Mouse (Mus musculus): ENCODE measurements around the gene Tet3. TPM values are rescaled to one million over a fixed set of nuclear protein-coding genes. Genes with fewer than 3 reads are reported as not detected.

The Tet3 gene
- total RNA-seq, 2 experiments from 2014 or later = 25.2 to 38.5 TPM

DNA sequence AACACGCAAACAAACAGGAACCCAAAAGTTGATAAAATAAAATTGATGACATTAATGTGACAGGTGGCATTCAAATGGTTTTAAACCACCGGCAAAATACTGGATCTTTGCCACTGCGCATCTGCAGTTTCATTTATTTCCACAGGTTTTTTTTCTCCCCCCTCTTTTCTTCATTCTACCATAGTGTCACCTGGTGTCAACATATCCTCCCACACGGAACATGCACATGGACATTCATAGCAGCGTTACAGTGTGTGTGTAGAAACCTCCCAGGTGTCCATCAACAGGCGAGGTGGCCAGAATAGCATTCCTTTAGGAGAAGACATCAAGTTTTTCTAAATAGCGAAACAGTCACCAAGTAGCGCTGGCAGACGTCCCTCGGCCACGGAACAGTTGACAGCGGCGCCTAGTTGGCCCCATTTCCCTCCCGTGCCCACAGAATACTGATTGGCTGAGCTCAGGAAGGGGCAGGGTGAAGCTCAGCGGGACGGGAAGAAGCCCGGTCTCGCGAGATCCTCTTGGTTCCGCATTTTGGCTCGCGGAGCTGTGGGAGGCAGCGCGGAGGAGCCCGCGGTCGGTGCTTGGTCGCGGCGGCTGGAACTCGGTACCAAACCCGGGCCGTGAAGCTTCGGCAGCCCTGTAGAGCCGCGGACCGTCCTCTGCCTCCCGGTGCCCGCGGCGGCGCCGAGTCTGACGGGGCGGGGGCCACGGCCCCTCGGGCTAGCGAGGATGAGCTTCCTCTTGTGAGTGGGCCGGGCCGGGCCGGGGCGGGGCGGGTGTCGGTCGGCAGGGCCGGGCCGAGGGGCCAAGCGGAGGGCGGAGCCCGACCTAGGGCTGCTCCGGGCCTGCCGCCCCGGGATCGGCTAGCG lies 133.1 kb downstream of the Tet3 start, which contains the start of the genes Mthfd2 and Mob1a:
Mthfd2 (minus strand) TSS at position 384 of the 869 bp plus-strand sequence.
Mob1a (plus strand) TSS at position 492 of the 869 bp plus-strand sequence.
- DNase-seq = peak; percentile 95 to 96

DNA sequence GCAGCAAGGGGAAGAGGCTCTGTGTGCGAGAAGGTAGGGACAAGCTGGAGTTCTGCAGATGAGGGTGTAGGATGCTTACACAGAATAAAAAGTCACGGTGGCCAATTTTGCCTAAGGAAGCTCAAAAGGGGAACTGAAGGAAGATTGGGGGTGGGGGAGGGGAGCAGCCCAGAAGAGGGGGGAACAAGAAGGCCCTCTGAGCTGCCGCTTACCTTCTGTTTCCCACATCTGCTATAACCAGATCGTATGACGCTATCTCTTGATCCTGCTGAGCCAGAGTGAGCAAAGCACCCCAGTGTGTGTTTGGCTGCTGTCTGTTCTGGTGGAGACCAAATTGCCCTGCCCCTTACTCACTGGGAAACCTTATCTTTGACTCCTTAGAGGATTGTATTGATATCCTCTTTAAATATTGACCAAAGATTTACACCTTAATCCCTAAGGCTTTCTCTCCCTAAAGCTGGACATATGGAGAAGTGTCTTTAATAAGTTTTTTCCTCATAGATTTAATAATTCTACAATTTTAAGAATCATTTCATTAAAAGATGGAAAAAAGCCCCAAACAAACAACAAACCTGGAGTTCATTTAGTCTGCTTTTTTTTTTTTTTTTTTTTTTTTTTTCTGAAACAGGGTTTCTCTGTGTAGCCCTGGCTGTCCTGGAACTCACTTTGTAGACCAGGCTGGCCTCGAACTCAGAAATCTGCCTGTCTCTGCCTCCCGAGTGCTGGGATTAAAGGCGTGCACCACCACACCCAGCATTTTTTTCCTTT lies 135.0 kb downstream of the Tet3 start:
- no peak for DNase-seq

DNA sequence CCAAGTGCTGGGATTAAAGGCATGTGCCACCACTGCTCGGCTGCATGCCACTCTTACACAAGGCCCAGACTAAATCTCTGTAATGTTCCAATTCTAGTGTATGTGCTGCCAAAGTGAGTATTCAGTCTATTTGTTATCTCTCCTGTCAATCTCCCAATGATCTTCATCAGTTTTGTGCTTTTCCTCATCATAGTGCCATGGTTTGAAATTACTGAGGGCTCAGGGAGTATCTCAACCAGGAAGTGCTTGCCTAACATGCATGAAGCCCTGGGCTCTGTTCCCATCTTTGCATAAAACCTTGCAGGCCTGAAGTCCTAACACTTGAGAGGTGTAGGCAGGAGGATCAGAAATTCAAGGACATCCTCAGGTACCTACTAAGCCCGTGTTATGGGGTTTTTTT lies 136.1 kb downstream of the Tet3 start:
- no peak for DNase-seq

DNA sequence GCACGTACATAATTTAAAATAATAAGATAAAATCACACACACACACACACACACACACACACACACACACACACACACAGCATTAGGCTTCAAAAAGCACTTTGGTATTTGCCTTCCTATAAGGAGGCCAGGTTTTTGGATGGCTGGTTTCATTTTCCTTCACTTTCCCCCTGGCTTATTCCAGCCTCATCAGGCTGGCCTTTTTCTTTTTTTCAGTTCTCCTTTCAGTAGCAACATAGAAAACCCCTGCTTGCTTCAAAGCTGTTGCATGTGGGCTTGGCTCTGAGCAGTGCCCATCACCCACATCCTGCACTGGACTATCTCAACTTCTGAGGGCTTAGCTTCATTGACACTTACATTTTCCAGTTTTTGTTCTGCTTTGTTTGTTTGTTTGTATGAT lies 137.0 kb downstream of the Tet3 start:
- no peak for DNase-seq

DNA sequence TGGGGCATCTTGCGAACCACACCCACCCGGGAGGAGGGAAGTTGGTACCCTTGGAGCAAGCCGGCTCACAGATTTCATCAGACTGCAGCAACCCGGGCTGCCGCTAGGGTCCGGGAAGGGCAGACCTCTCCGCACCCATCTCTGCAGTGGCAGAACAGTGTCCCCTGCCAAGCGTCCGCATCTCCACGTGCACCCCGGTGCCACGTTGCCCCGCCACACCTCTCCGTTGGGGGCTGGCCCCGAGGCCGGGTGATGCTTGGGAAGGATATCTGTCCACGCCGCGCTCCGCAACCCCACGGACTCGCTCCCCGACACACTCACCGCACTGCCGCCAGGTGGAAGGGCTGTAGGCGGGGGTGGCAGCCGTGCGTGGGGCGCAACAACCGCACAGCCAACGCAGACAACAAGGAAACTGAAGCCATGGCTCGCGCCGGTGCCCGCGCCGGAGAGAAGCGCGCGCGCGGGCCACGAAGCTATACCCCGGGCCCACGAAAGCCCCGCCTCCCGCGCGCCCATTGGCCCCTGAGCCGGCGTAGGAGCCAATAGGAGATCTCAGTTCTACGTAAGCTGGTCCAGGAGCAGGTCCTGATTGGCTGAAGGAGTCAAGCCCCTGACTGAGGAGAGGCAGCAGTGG lies 141.7 kb downstream of the Tet3 start:
- peak; percentile 96 to 97 for DNase-seq

DNA sequence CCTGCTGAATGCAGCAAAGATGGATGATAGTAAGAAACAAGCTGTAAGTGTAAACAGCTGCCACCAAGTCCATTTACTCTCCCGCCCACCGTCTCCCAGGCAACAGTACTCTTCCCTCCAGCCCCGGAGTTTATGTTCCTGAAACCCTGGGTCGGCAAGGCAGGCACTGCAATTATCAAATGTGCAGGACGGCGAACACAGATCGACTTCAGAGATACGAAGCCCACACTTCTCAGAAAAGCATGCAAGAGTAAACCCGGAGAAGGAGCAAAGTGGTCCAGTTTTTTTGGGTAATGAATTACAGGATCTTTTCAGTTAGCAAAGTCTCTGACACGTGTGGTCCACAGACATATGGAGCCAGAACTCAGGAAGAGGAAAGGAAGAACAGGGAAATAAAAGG lies 142.9 kb downstream of the Tet3 start:
- DNase-seq = no peak

DNA sequence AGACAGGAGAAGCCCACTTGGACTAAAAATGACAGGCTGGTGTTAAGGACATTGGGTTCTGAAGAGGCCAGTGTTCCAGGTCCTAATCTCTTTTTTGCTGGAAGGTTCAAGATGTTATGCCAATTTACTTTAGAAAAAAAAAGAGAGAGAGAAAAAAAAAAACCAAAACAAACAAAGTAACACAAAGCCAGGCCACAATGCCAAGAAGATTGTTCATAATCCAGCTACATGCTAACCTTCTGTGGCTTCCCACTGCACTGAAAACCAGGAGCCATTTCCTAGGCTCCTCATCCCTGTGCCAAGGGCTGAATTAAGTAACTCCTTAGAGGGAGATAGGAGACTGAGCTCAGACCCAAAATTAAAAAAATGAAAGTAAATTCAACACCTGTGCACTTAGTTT lies 143.6 kb downstream of the Tet3 start:
- no peak for DNase-seq

DNA sequence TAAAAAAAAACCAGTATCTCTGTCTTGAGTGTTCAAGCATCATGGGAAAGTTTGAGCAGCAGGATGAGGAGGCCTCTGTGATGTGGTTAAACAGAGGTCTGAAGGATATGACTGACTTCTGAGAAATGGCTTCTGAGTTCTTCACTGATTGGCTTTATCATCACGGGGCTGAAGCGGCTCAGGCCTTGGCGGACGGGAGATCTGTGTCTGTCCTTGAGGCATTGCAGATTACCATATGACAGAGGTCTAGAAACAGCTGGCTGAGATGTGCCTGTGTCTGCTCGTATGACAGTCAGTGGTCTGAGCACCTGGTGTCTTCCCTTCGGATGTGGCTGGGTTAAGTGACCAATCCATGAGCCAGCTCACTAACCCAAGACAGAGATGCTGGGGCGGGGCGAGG lies 146.4 kb downstream of the Tet3 start:
- DNase-seq = peak; percentile 47 to 57

Small RNA genes within 50 kb of the gene (microRNA-seq; reads per million reads assigned to microRNA genes)
- not detected for gene Mir6374

Other genes with a start within 250 kb of the Tet3 start
- gene Slc4a5, start 239.3 kb downstream of the Tet3 start, total RNA-seq (2021) = under 1 TPM; 0.07 to 0.17 TPM
- 10 to 100 TPM; 19.1 to 40.5 TPM for gene Mthfd2, start 133.2 kb downstream of the Tet3 start, total RNA-seq (2021)
- 10 to 100 TPM; 76.4 to 78.4 TPM for gene Mob1a, start 133.1 kb downstream of the Tet3 start, total RNA-seq (2021)
- gene Bola3, start 109.9 kb downstream of the Tet3 start, total RNA-seq (2021) = 100 to 1,000 TPM; 177 to 218 TPM
- gene Dguok, start 47.9 kb upstream of the Tet3 start, total RNA-seq (2021) = 10 to 100 TPM; 44.5 to 47.5 TPM
- gene Actg2, start 77.2 kb upstream of the Tet3 start, total RNA-seq (2021) = under 1 TPM; 0.30 to 0.76 TPM
- gene Stambp, start 113.6 kb upstream of the Tet3 start, total RNA-seq (2021) = 10 to 100 TPM; 21.3 to 22.0 TPM
- gene Clec4f, start 197.1 kb upstream of the Tet3 start, total RNA-seq (2021) = not detected
- gene Cd207, start 218.8 kb upstream of the Tet3 start, total RNA-seq (2021) = under 1 TPM in 1 of 2 experiments, not detected in 1; 0.20 TPM